Mouse (Mus musculus): ENCODE measurements around the gene Bpifb9a.

GRCm38 (mm10) chr2:154226991-154227390 is 30.7 kb upstream of the Bpifb9a start:
- TF ChIP-seq CTCF (conservative IDR thresholded peaks at IDR 0.05 in 1 of 2, IDR thresholded peaks at IDR 0.05 in 1 of 2; ENCODE audit: low read depth in 2 of 2, low read length in 2 of 2), result no peak
- no peak for TF ChIP-seq TCF12 (IDR thresholded peaks at IDR 0.05; ENCODE audit: low read depth, low read length)
- TF ChIP-seq ETS1 (conservative IDR thresholded peaks at IDR 0.05; ENCODE audit: low read depth, low read length), result no peak
- TF ChIP-seq EP300 (IDR thresholded peaks at IDR 0.05; ENCODE audit: low read length), result no peak
- no peak for TF ChIP-seq CHD2 (IDR thresholded peaks at IDR 0.05; ENCODE audit: low read length)
- no peak for TF ChIP-seq MAFK (IDR thresholded peaks at IDR 0.05; ENCODE audit: insufficient replicate concordance, low read length)
